Mouse (Mus musculus) hindbrain, embryonic 15.5 days (tissue): Measurements from ENCODE around the gene Tbx20. TPM values are rescaled to one million over a fixed set of nuclear protein-coding genes. Genes with fewer than 3 reads are reported as not detected.

Experiments used
- ATAC-seq: fragments of 200-750 bp; cut with Nextera tagmentation; 2 replicates; pipeline ENCODE4 v1.8.0; 2017; ENCODE audit warnings: low read depth, moderate number of reproducible peaks, moderate TSS enrichment; ENCODE audit not compliant: low FRiP score
- H3K27ac ChIP-seq: fragments of 300-500 bp; sonication (generic); replicated peaks from 2 replicates; pipeline ENCODE4 v1.5.1; 2015; ENCODE audit warnings: mild to moderate bottlenecking, inconsistent platforms
- H3K27me3 ChIP-seq: fragments of 300-500 bp; sonication (generic); 2 replicates; pipeline ENCODE4 v1.6.1; 2015; ENCODE audit warnings: control low read depth, inconsistent platforms
- H3K36me3 ChIP-seq: fragments of 300-500 bp; sonication (generic); 2 replicates; pipeline ENCODE4 v1.6.1; 2015; ENCODE audit warnings: control low read depth, inconsistent platforms
- H3K4me1 ChIP-seq: fragments of 300-500 bp; sonication (generic); replicated peaks from 2 replicates; pipeline ENCODE4 v1.6.1; 2015; ENCODE audit warnings: control low read depth, inconsistent platforms
- H3K4me2 ChIP-seq: fragments of 300-500 bp; sonication (generic); 2 replicates; pipeline ENCODE4 v1.6.1; 2015; ENCODE audit warnings: moderate library complexity, mild to moderate bottlenecking, inconsistent platforms
- H3K4me3 ChIP-seq: fragments of 300-500 bp; sonication (generic); 2 replicates; pipeline ENCODE4 v1.5.1; 2015; ENCODE audit warnings: mild to moderate bottlenecking, inconsistent platforms
- H3K9ac ChIP-seq: fragments of 300-500 bp; sonication (generic); 2 replicates; pipeline ENCODE4 v1.6.1; 2015; ENCODE audit warnings: inconsistent platforms
- H3K9me3 ChIP-seq: fragments of 300-500 bp; sonication (generic); 2 replicates; pipeline ENCODE4 v1.6.1; 2016; ENCODE audit warnings: control low read depth, inconsistent platforms
- WGBS: fragments of 180-500 bp; shearing (Covaris S2); methylation state at CpG from one replicate; pipeline ENCODE4 v1.1.7; 2015; 5-methylcytosine and 5-hydroxymethylcytosine counted together
- polyA plus RNA-seq: library from polyadenylated mRNA; unstranded; fragments of >200 nt; fragmentation: Nextera tagmentation; extraction: Ambion mirVana; gene quantifications from 2 replicates; pipeline ENCODE4 v1.2.1, GENCODE M21; 2015

The Tbx20 gene
- polyA plus RNA-seq, 1 experiment from 2014 or later = 0.61 TPM

DNA sequence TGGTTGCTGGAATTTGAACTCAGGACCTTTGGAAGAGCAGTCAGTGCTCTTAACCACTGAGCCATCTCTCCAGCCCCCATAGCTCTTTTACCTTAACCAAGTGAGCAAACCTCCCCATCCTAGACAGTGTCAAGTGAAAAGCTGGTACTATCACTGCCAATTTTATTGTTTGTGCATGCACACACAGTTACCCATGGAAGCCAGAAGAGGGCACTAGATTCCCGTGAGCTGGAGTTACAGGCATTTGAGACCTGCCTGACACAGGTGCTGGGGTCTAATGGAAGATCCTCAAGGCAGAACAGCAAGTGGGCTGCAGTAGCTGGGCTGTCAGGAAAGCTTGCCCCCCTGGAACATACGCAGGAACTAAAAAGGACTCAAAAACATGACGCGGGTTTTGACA lies 13.6 kb downstream of the Tbx20 start:
- Histone ChIP-seq H3K9me3 (no peaks in the 10 kb centered on the region), H3K36me3 (no peaks in the 10 kb centered on the region), H3K4me3 (no peak overlapping the region), H3K27ac (no peak overlapping the region), H3K4me2 (no peak overlapping the region), H3K4me1 (no peaks in the 10 kb centered on the region), H3K9ac (no peak overlapping the region), H3K27me3 (peaks cover 17% of the 10 kb centered on the region)
- WGBS = 31% methylated on average over 4 of the region's 4 CpGs
- ATAC-seq = no peak

DNA sequence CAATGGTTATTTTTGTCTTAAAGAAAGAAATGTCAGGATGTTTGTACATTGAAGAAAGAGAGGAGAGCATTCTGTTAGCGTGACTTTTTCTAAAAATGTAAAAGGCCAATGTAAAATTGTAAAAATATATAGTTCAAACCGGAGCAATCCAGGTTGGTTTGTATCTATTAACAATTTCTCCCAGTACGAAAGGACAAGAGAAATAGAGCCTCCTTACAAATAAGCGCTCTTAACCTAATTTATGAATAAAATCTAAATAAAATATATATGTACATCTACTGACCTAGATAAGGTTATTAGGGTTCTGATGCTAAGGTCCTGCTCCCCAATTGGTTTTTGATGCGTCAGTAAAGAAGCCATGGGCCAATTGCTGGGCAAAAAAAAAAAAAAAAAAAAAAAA lies 29.1 kb downstream of the Tbx20 start:
- no peak for ATAC-seq
- H3K4me2 ChIP-seq = no peak overlapping the region
- H3K36me3 ChIP-seq = no peaks in the 10 kb centered on the region
- no peak overlapping the region for H3K27ac ChIP-seq
- no peak overlapping the region for H3K4me3 ChIP-seq
- no peaks in the 10 kb centered on the region for H3K9me3 ChIP-seq
- WGBS = 89% methylated on average over 5 of the region's 5 CpGs
- no peaks in the 10 kb centered on the region for H3K4me1 ChIP-seq
- H3K9ac ChIP-seq = no peak overlapping the region
- H3K27me3 ChIP-seq = no peaks in the 10 kb centered on the region

DNA sequence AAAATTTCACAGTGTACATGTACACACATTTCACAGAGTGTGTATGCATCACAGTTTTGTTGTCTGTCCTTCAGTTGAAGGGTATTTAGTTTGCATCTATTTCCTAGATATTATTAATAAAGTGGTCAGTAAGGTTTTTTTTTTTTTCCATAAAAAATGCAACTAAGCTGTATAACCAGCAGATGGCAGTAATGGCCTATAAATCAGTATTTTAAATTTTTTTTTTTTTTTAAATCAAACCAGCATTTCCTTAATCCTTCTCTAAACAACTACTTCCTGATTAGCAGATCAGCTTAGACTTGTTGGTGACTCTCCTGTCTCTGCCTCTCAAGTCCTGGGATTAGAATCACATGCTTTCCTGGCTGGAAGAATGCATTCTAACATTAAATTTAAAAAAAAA lies 72.9 kb downstream of the Tbx20 start:
- Histone ChIP-seq H3K36me3 (no peaks in the 10 kb centered on the region), H3K4me3 (no peak overlapping the region), H3K9ac (no peak overlapping the region), H3K27ac (no peak overlapping the region), H3K4me1 (0 out of 2 replicates have a peak, but pooled peaks cover 2% of the 10 kb centered on the region), H3K9me3 (no peaks in the 10 kb centered on the region), H3K27me3 (no peaks in the 10 kb centered on the region), H3K4me2 (no peak overlapping the region)
- no peak for ATAC-seq

DNA sequence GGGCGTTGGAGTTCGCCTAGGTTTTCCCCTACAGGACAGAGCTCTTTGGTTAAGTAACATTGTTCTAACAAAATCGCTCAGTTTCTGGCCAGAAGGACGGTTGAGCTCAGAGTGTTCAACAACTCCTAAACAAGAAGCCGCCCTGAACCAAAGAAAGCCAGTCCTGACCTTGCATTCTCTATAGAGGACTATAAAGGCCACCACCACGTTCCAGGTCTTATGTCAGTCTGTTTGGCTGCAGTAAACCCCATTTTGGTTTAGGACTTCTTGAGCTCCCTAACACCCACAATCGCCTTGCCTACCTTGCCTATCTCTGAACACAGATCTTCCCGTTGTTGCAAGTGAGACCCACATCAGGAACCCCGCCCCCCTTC lies 77.7 kb downstream of the Tbx20 start:
- peak overlapping the region; percentile 51 for H3K4me3 ChIP-seq
- WGBS = 11% methylated on average over 9 of the region's 9 CpGs
- 0 out of 2 replicates have a peak, but pooled peaks cover 2% of the 10 kb centered on the region for H3K27me3 ChIP-seq
- ATAC-seq = no peak; the same call in 1 of the 2 replicates
- H3K4me2 ChIP-seq = peak overlapping the region; percentile 94
- peaks cover 7% of the 10 kb centered on the region for H3K4me1 ChIP-seq
- no peaks in the 10 kb centered on the region for H3K9me3 ChIP-seq
- no peaks in the 10 kb centered on the region for H3K36me3 ChIP-seq
- H3K9ac ChIP-seq = no peak overlapping the region
- no peak overlapping the region for H3K27ac ChIP-seq

DNA sequence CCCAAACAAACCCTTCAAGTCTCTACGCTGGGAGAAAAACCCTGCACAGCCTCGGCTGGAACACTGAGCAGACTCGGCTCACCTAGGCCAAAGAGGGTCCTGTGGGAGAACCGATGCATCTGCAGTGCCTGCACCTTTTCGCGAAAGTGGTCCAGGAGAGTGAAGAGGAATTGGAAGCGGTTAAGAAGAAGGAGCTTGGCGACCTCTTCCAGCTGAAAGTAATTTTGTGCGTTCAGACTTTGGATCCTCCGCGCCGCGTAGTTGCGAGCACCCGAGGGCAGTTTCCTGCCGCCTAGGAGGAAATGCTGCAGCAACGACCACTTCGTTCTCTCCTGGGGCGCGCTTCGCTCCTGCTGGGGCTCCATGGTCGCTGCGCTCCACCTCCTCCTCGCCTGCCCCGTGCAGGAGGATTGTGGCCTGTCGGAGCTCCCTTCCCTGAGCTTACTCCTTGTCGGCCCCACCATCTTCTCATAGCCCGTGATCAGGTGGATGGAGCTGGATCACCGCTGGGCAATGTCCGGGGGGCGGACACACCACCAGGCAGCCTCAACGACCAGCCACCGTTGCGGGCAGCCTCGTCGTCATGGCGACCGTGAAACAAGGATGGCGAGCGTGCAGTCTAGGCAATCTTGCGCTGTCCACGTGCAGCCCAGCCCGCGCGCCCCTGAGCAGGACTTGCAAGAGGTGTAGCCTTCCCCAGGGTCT lies 78.3 kb downstream of the Tbx20 start, which contains the start of gene Dpy19l2:
Gene Dpy19l2, minus strand, starts transcription at position 594 of the 705 bp plus-strand sequence.
- Histone ChIP-seq H3K4me1 (peaks cover 7% of the 10 kb centered on the region), H3K27ac (no peak within 1 kb of the TSS), H3K9ac (peak within 1 kb of the TSS; percentile 50), H3K4me3 (peak within 1 kb of the TSS; percentile 51), H3K36me3 (no peaks in the 10 kb centered on the region), H3K27me3 (0 out of 2 replicates have a peak, but pooled peaks cover 2% of the 10 kb centered on the region), H3K4me2 (peak within 1 kb of the TSS; percentile 94), H3K9me3 (no peaks in the 10 kb centered on the region)
- WGBS = 1% methylated on average over 45 of the region's 45 CpGs
- ATAC-seq = peak; percentile 91

Other genes with a start within 250 kb of the Tbx20 start
- gene Cypt4, start 149.1 kb downstream of the Tbx20 start, polyA plus RNA-seq = not detected in 2 replicates
- gene Dpy19l2, start 78.0 kb downstream of the Tbx20 start, polyA plus RNA-seq = 0.34 and 0.39 TPM in 2 replicates